Mouse (Mus musculus) forebrain, embryonic 14.5 days (tissue): Measurements from ENCODE around the gene Gm43191. TPM values are rescaled to one million over a fixed set of nuclear protein-coding genes. Genes with fewer than 3 reads are reported as not detected.

Source experiments
- ATAC-seq: fragments of 200-750 bp; cut with Nextera tagmentation; 2 replicates; pipeline ENCODE4 v1.8.0; 2017; ENCODE audit warnings: mild to moderate bottlenecking, moderate library complexity
- DNase-seq: peaks from one replicate; pipeline ENCODE4 v3.0.0-alpha.2; 2015; ENCODE audit warnings: low spot score
- H3K27ac ChIP-seq: fragments of 300-500 bp; sonication (generic); 2 replicates; pipeline ENCODE4 v1.5.1; 2014; ENCODE audit warnings: low read depth, mild to moderate bottlenecking, control low read depth, low read length, moderate library complexity
- H3K27me3 ChIP-seq: fragments of 300-500 bp; sonication (generic); replicated peaks from 2 replicates; pipeline ENCODE4 v1.6.1; 2014; ENCODE audit warnings: low read length, control low read depth, mixed read lengths; ENCODE audit not compliant: control insufficient read depth, insufficient read depth
- H3K36me3 ChIP-seq: fragments of 300-500 bp; sonication (generic); 2 replicates; pipeline ENCODE4 v1.6.1; 2014; ENCODE audit warnings: low read length, control low read depth; ENCODE audit not compliant: control insufficient read depth, insufficient read depth
- H3K4me1 ChIP-seq: fragments of 300-500 bp; sonication (generic); 2 replicates; pipeline ENCODE4 v1.6.1; 2014; ENCODE audit warnings: antibody characterized with exemption, low read length, control low read depth; ENCODE audit not compliant: control insufficient read depth, insufficient read depth
- H3K4me2 ChIP-seq: fragments of 300-500 bp; sonication (generic); 2 replicates; pipeline ENCODE4 v1.6.1; 2014; ENCODE audit warnings: mild to moderate bottlenecking, control low read depth, low read length
- H3K4me3 ChIP-seq: fragments of 300-500 bp; sonication (generic); 2 replicates; pipeline ENCODE4 v1.5.1; 2014; ENCODE audit warnings: low read depth, low read length, control low read depth
- H3K9ac ChIP-seq: fragments of 300-500 bp; sonication (generic); 2 replicates; pipeline ENCODE4 v1.6.1; 2014; ENCODE audit warnings: mild to moderate bottlenecking, low read length, control low read depth, moderate library complexity
- H3K9me3 ChIP-seq: fragments of 300-500 bp; sonication (generic); replicated peaks from 2 replicates; pipeline ENCODE4 v1.6.1; 2016; ENCODE audit warnings: low read length, control low read depth, mixed read lengths; ENCODE audit not compliant: control insufficient read depth
- WGBS: fragments of 180-500 bp; shearing (Covaris S2); extraction: QIAGEN DNeasy Blood & Tissue Kit; methylation state at CpG from one replicate; pipeline ENCODE4 v1.1.7; 2014; 5-methylcytosine and 5-hydroxymethylcytosine counted together
- polyA plus RNA-seq: library from polyadenylated mRNA; unstranded; fragments of >200 nt; fragmentation: Nextera tagmentation; extraction: Ambion mirVana; gene quantifications from 2 replicates; pipeline ENCODE4 v1.2.1, GENCODE M21; 2014

Gene Gm43191
- polyA plus RNA-seq, 1 experiment from 2014 or later = not detected

GRCm38 (mm10) chr3:116640024-116640423, 41.0 kb downstream of the Gm43191 start:
- Histone ChIP-seq H3K27ac (no peak overlapping the region), H3K9ac (no peak overlapping the region), H3K27me3 (no peaks in the 10 kb centered on the region), H3K9me3 (no peaks in the 10 kb centered on the region), H3K4me2 (no peak overlapping the region), H3K4me3 (no peak overlapping the region), H3K4me1 (no peaks in the 10 kb centered on the region), H3K36me3 (peaks cover 82% of the 10 kb centered on the region)
- ATAC-seq = no peak
- 75% methylated on average over 1 of the region's 1 CpGs for WGBS
- no peak for DNase-seq

GRCm38 (mm10) chr3:116638572-116638971, 42.5 kb downstream of the Gm43191 start:
- Histone ChIP-seq H3K4me3 (no peak overlapping the region), H3K4me2 (no peak overlapping the region), H3K9me3 (no peaks in the 10 kb centered on the region), H3K9ac (no peak overlapping the region), H3K36me3 (peaks cover 85% of the 10 kb centered on the region), H3K27ac (no peak overlapping the region), H3K4me1 (no peaks in the 10 kb centered on the region), H3K27me3 (no peaks in the 10 kb centered on the region)
- WGBS = 93% methylated on average over 7 of the region's 7 CpGs
- ATAC-seq (no peak), DNase-seq (no peak)

GRCm38 (mm10) chr3:116637693-116638476, 43.2 kb downstream of the Gm43191 start:
- peaks cover 85% of the 10 kb centered on the region for H3K36me3 ChIP-seq
- H3K4me3 ChIP-seq = no peak overlapping the region
- no peak for DNase-seq
- no peak for ATAC-seq
- H3K9ac ChIP-seq = no peak overlapping the region
- H3K4me2 ChIP-seq = no peak overlapping the region
- no peaks in the 10 kb centered on the region for H3K4me1 ChIP-seq
- H3K9me3 ChIP-seq = no peaks in the 10 kb centered on the region
- H3K27me3 ChIP-seq = no peaks in the 10 kb centered on the region
- H3K27ac ChIP-seq = no peak overlapping the region
- 89% methylated on average over 9 of the region's 9 CpGs for WGBS

GRCm38 (mm10) chr3:116635799-116636198, 45.3 kb downstream of the Gm43191 start:
- Histone ChIP-seq H3K27ac (no peak overlapping the region), H3K9me3 (no peaks in the 10 kb centered on the region), H3K9ac (no peak overlapping the region), H3K4me2 (no peak overlapping the region), H3K4me1 (no peaks in the 10 kb centered on the region), H3K4me3 (no peak overlapping the region), H3K27me3 (no peaks in the 10 kb centered on the region), H3K36me3 (peaks cover 80% of the 10 kb centered on the region)
- DNase-seq (no peak), ATAC-seq (no peak)
- 68% methylated on average over 5 of the region's 5 CpGs for WGBS

GRCm38 (mm10) chr3:116634853-116635252, 46.2 kb downstream of the Gm43191 start:
- peaks cover 78% of the 10 kb centered on the region for H3K36me3 ChIP-seq

GRCm38 (mm10) chr3:116634091-116634490, 47.0 kb downstream of the Gm43191 start:
- no peak overlapping the region for H3K27ac ChIP-seq

More at GRCm38 (mm10) chr3:116634853-116635252, 46.2 kb downstream of the Gm43191 start:
- no peak overlapping the region for H3K4me3 ChIP-seq
- no peaks in the 10 kb centered on the region for H3K9me3 ChIP-seq
- H3K4me2 ChIP-seq = no peak overlapping the region
- DNase-seq (no peak), ATAC-seq (no peak)
- no peak overlapping the region for H3K27ac ChIP-seq
- no peaks in the 10 kb centered on the region for H3K4me1 ChIP-seq
- no peaks in the 10 kb centered on the region for H3K27me3 ChIP-seq
- WGBS = 95% methylated on average over 8 of the region's 8 CpGs
- no peak overlapping the region for H3K9ac ChIP-seq

GRCm38 (mm10) chr3:116632971-116633370, 48.1 kb downstream of the Gm43191 start:
- 92% methylated on average over 3 of the region's 3 CpGs for WGBS
- Histone ChIP-seq H3K9me3 (no peaks in the 10 kb centered on the region), H3K9ac (no peak overlapping the region), H3K4me2 (no peak overlapping the region), H3K27ac (no peak overlapping the region), H3K36me3 (peaks cover 64% of the 10 kb centered on the region), H3K27me3 (no peaks in the 10 kb centered on the region), H3K4me3 (no peak overlapping the region), H3K4me1 (no peaks in the 10 kb centered on the region)
- DNase-seq = no peak
- no peak for ATAC-seq

More at GRCm38 (mm10) chr3:116634091-116634490, 47.0 kb downstream of the Gm43191 start:
- no peaks in the 10 kb centered on the region for H3K27me3 ChIP-seq
- ATAC-seq (no peak), DNase-seq (no peak)
- no peak overlapping the region for H3K9ac ChIP-seq
- no peaks in the 10 kb centered on the region for H3K4me1 ChIP-seq
- WGBS = 90% methylated on average over 3 of the region's 3 CpGs
- H3K4me3 ChIP-seq = no peak overlapping the region
- peaks cover 71% of the 10 kb centered on the region for H3K36me3 ChIP-seq
- H3K9me3 ChIP-seq = no peaks in the 10 kb centered on the region
- no peak overlapping the region for H3K4me2 ChIP-seq

- no peak for DNase-seq
- WGBS = 57% methylated on average over 1 of the region's 1 CpGs
- Histone ChIP-seq H3K9ac (no peak overlapping the region), H3K27ac (no peak overlapping the region), H3K4me3 (no peak overlapping the region), H3K4me1 (no peaks in the 10 kb centered on the region), H3K36me3 (peaks cover 55% of the 10 kb centered on the region), H3K27me3 (no peaks in the 10 kb centered on the region), H3K9me3 (no peaks in the 10 kb centered on the region), H3K4me2 (no peak overlapping the region)
- peak; percentile 55; the same call in 1 of the 2 replicates for ATAC-seq
Measured at GRCm38 (mm10) chr3:116631459-116631858, 49.6 kb downstream of the Gm43191 start.

GRCm38 (mm10) chr3:116622641-116623040, 58.4 kb downstream of the Gm43191 start:
- Histone ChIP-seq H3K9me3 (no peaks in the 10 kb centered on the region), H3K27ac (no peak overlapping the region), H3K36me3 (peaks cover 40% of the 10 kb centered on the region), H3K4me3 (no peak overlapping the region), H3K4me2 (no peak overlapping the region), H3K9ac (no peak overlapping the region), H3K4me1 (no peaks in the 10 kb centered on the region), H3K27me3 (no peaks in the 10 kb centered on the region)
- DNase-seq (no peak), ATAC-seq (no peak)
- 92% methylated on average over 7 of the region's 7 CpGs for WGBS
